Mouse (Mus musculus): ENCODE measurements around the gene Xkrx.

GRCm38 (mm10) chrX:134111767-134112166, 50.1 kb downstream of the Xkrx start:
- TF ChIP-seq CTCF (IDR thresholded peaks at IDR 0.05; ENCODE audit: low read depth) (no peak), EP300 (optimal IDR thresholded peaks at IDR 0.05) (no peak)
